Mouse (Mus musculus) limb, embryonic 15.5 days (tissue): ENCODE results near the gene Vcan. TPM values are rescaled to one million over a fixed set of nuclear protein-coding genes. Genes with fewer than 3 reads are reported as not detected.
"Not testable (repeated sequence)": the region's sequence is repeated elsewhere in the genome, so short reads cannot be mapped to it uniquely, and the experiment has no call there.

Experiments
- ATAC-seq: fragments of 200-750 bp; cut with Nextera tagmentation; 2 replicates; pipeline ENCODE4 v1.8.0; 2017; ENCODE audit warnings: low read depth, moderate TSS enrichment; ENCODE audit not compliant: insufficient number of reproducible peaks, low FRiP score, low TSS enrichment
- H3K27ac ChIP-seq: fragments of 300-500 bp; sonication (generic); 2 replicates; pipeline ENCODE4 v1.5.1; 2015; ENCODE audit warnings: moderate library complexity, mild to moderate bottlenecking, inconsistent platforms
- H3K27me3 ChIP-seq: fragments of 300-500 bp; sonication (generic); 2 replicates; pipeline ENCODE4 v1.6.1; 2015; ENCODE audit warnings: inconsistent platforms
- H3K36me3 ChIP-seq: fragments of 300-500 bp; sonication (generic); 2 replicates; pipeline ENCODE4 v1.6.1; 2015; ENCODE audit warnings: inconsistent platforms
- H3K4me1 ChIP-seq: fragments of 300-500 bp; sonication (generic); 2 replicates; pipeline ENCODE4 v1.6.1; 2015; ENCODE audit warnings: inconsistent platforms
- H3K4me2 ChIP-seq: fragments of 300-500 bp; sonication (generic); 2 replicates; pipeline ENCODE4 v1.6.1; 2015; ENCODE audit warnings: mild to moderate bottlenecking, inconsistent platforms
- H3K4me3 ChIP-seq: fragments of 300-500 bp; sonication (generic); 2 replicates; pipeline ENCODE4 v1.5.1; 2015; ENCODE audit warnings: mild to moderate bottlenecking, inconsistent platforms
- H3K9ac ChIP-seq: fragments of 300-500 bp; sonication (generic); 2 replicates; pipeline ENCODE4 v1.6.1; 2015; ENCODE audit warnings: inconsistent platforms
- H3K9me3 ChIP-seq: fragments of 300-500 bp; sonication (generic); 2 replicates; pipeline ENCODE4 v1.6.1; 2016; ENCODE audit warnings: inconsistent platforms
- whole genome bisulfite sequencing: fragments of 180-500 bp; shearing (Covaris S2); methylation state at CpG from one replicate; pipeline ENCODE4 v1.1.7; 2015; 5-methylcytosine and 5-hydroxymethylcytosine counted together
- polyA plus RNA-seq: library from polyadenylated mRNA; unstranded; fragments of >200 nt; fragmentation: Nextera tagmentation; extraction: Ambion mirVana; gene quantifications from 2 replicates; pipeline ENCODE4 v1.2.1, GENCODE M21; 2015

Gene Vcan
- 78.3 and 94.6 TPM in 2 replicates for polyA plus RNA-seq

- Histone ChIP-seq H3K4me2 (peak within 1 kb of the TSS; percentile 71), H3K4me1 (peaks cover 16% of the 10 kb centered on the region), H3K27me3 (no peaks in the 10 kb centered on the region), H3K4me3 (peak within 1 kb of the TSS; percentile 64), H3K27ac (peak within 1 kb of the TSS; percentile 95), H3K9ac (peak within 1 kb of the TSS; percentile 61), H3K36me3 (no peaks in the 10 kb centered on the region), H3K9me3 (no peaks in the 10 kb centered on the region)
- peak; percentile 75 for ATAC-seq
- under 1% methylated on average over 40 of the region's 40 CpGs for WGBS
Observed at GRCm38 (mm10) chr13:89741766-89742685, at the start of gene Vcan. Vcan (minus strand) TSS chr13:89742509.

GRCm38 (mm10) chr13:89791475-89791874 lies 49.2 kb upstream of the Vcan start:
- H3K27me3 ChIP-seq: no peaks in the 10 kb centered on the region
- H3K4me1 ChIP-seq: no peaks in the 10 kb centered on the region
- WGBS: 55% methylated on average over 5 of the region's 5 CpGs
- no peak overlapping the region for H3K4me2 ChIP-seq
- no peak overlapping the region for H3K27ac ChIP-seq
- no peak overlapping the region for H3K4me3 ChIP-seq
- H3K9ac ChIP-seq: no peak overlapping the region
- no peak for ATAC-seq
- no peaks in the 10 kb centered on the region for H3K36me3 ChIP-seq
- H3K9me3 ChIP-seq: no peaks in the 10 kb centered on the region

GRCm38 (mm10) chr13:89782886-89783285 lies 40.6 kb upstream of the Vcan start:
- no peaks in the 10 kb centered on the region for H3K27me3 ChIP-seq
- H3K36me3 ChIP-seq: no peaks in the 10 kb centered on the region
- WGBS: 47% methylated on average over 2 of the region's 2 CpGs
- H3K9ac ChIP-seq: no peak overlapping the region
- H3K27ac ChIP-seq: no peak overlapping the region
- H3K9me3 ChIP-seq: no peaks in the 10 kb centered on the region
- H3K4me1 ChIP-seq: no peaks in the 10 kb centered on the region
- H3K4me2 ChIP-seq: no peak overlapping the region
- ATAC-seq: no peak
- H3K4me3 ChIP-seq: no peak overlapping the region

GRCm38 (mm10) chr13:89780276-89780675 lies 38.0 kb upstream of the Vcan start:
- Histone ChIP-seq H3K4me2 (no peak overlapping the region), H3K36me3 (no peaks in the 10 kb centered on the region), H3K4me1 (no peaks in the 10 kb centered on the region), H3K9ac (no peak overlapping the region), H3K4me3 (no peak overlapping the region), H3K27me3 (no peaks in the 10 kb centered on the region), H3K9me3 (no peaks in the 10 kb centered on the region), H3K27ac (no peak overlapping the region)
- no peak for ATAC-seq
- WGBS: 59% methylated on average over 3 of the region's 3 CpGs

- no peak overlapping the region for H3K9ac ChIP-seq
- no peak overlapping the region for H3K27ac ChIP-seq
- no peaks in the 10 kb centered on the region for H3K4me1 ChIP-seq
- H3K4me2 ChIP-seq: no peak overlapping the region
- no peaks in the 10 kb centered on the region for H3K27me3 ChIP-seq
- no peaks in the 10 kb centered on the region for H3K9me3 ChIP-seq
- no peak for ATAC-seq
- H3K36me3 ChIP-seq: no peaks in the 10 kb centered on the region
- H3K4me3 ChIP-seq: no peak overlapping the region
- WGBS: 59% methylated on average over 7 of the region's 7 CpGs
Observed at GRCm38 (mm10) chr13:89779208-89779911, 37.1 kb upstream of the Vcan start.

- Histone ChIP-seq H3K4me1 (no peaks in the 10 kb centered on the region), H3K27me3 (no peaks in the 10 kb centered on the region), H3K4me3 (no peak overlapping the region), H3K4me2 (no peak overlapping the region), H3K9me3 (no peaks in the 10 kb centered on the region), H3K27ac (no peak overlapping the region), H3K9ac (no peak overlapping the region), H3K36me3 (no peaks in the 10 kb centered on the region)
- WGBS: 56% methylated on average over 1 of the region's 1 CpGs
- no peak for ATAC-seq
Observed at GRCm38 (mm10) chr13:89777764-89778163, 35.5 kb upstream of the Vcan start.

- Histone ChIP-seq H3K9ac (no peak overlapping the region), H3K4me3 (no peak overlapping the region), H3K4me1 (no peaks in the 10 kb centered on the region), H3K9me3 (no peaks in the 10 kb centered on the region), H3K36me3 (no peaks in the 10 kb centered on the region), H3K4me2 (no peak overlapping the region), H3K27me3 (no peaks in the 10 kb centered on the region), H3K27ac (no peak overlapping the region)
- ATAC-seq: no peak
- WGBS: 83% methylated on average over 1 of the region's 1 CpGs
Observed at GRCm38 (mm10) chr13:89777146-89777545, 34.8 kb upstream of the Vcan start.

- Histone ChIP-seq H3K27ac (no peak overlapping the region), H3K9me3 (no peaks in the 10 kb centered on the region), H3K9ac (no peak overlapping the region), H3K27me3 (no peaks in the 10 kb centered on the region), H3K4me1 (no peaks in the 10 kb centered on the region), H3K4me2 (no peak overlapping the region), H3K36me3 (no peaks in the 10 kb centered on the region), H3K4me3 (no peak overlapping the region)
- ATAC-seq: no peak
- WGBS: 58% methylated on average over 1 of the region's 1 CpGs
Observed at GRCm38 (mm10) chr13:89766551-89766950, 24.2 kb upstream of the Vcan start.

GRCm38 (mm10) chr13:89765966-89766365 lies 23.7 kb upstream of the Vcan start:
- Histone ChIP-seq H3K4me3 (no peak overlapping the region), H3K36me3 (no peaks in the 10 kb centered on the region), H3K27me3 (no peaks in the 10 kb centered on the region), H3K4me1 (no peaks in the 10 kb centered on the region), H3K4me2 (no peak overlapping the region), H3K27ac (no peak overlapping the region), H3K9ac (no peak overlapping the region), H3K9me3 (no peaks in the 10 kb centered on the region)
- 67% methylated on average over 3 of the region's 3 CpGs for WGBS
- ATAC-seq: no peak

GRCm38 (mm10) chr13:89762339-89762738 lies 20.0 kb upstream of the Vcan start:
- ATAC-seq: no peak
- WGBS: 76% methylated on average over 3 of the region's 3 CpGs
- Histone ChIP-seq H3K9me3 (no peaks in the 10 kb centered on the region), H3K27ac (no peak overlapping the region), H3K36me3 (no peaks in the 10 kb centered on the region), H3K4me1 (no peaks in the 10 kb centered on the region), H3K9ac (no peak overlapping the region), H3K27me3 (no peaks in the 10 kb centered on the region), H3K4me2 (no peak overlapping the region), H3K4me3 (no peak overlapping the region)

- no peaks in the 10 kb centered on the region for H3K4me1 ChIP-seq
- H3K4me3 ChIP-seq: no peak overlapping the region
- H3K9me3 ChIP-seq: no peaks in the 10 kb centered on the region
- H3K36me3 ChIP-seq: no peaks in the 10 kb centered on the region
- H3K9ac ChIP-seq: no peak overlapping the region
- no peak for ATAC-seq
- no peak overlapping the region for H3K4me2 ChIP-seq
- H3K27me3 ChIP-seq: no peaks in the 10 kb centered on the region
- H3K27ac ChIP-seq: no peak overlapping the region
Observed at GRCm38 (mm10) chr13:89756347-89756746, 14.0 kb upstream of the Vcan start.

GRCm38 (mm10) chr13:89750562-89750961 lies 8.3 kb upstream of the Vcan start:
- H3K27ac ChIP-seq, H3K9ac ChIP-seq, H3K36me3 ChIP-seq, H3K4me1 ChIP-seq, H3K4me3 ChIP-seq, H3K27me3 ChIP-seq, H3K9me3 ChIP-seq, H3K4me2 ChIP-seq, ATAC-seq: not testable (repeated sequence)
- WGBS: 40% methylated on average over 3 of the region's 3 CpGs
